Mouse (Mus musculus) gonadal fat pad, adult 2 months (tissue): ENCODE data around the gene Sept5. TPM values are rescaled to one million over a fixed set of nuclear protein-coding genes. Genes with fewer than 3 reads are reported as not detected.

Source experiments
- DNase-seq: peaks from one replicate; pipeline ENCODE4 v3.0.0-alpha.2; 2012; ENCODE audit warnings: low read depth
- polyA plus RNA-seq: library from polyadenylated mRNA; depleted of rRNA; stranded (reverse); fragments of >200 nt; gene quantifications from 2 replicates; pipeline ENCODE4 v1.2.3, GENCODE M21; 2012

Sept5 gene
- polyA plus RNA-seq, 1 experiment, result 13.7 TPM

GRCm38 (mm10) chr16:18632059-18632458 is 2.3 kb upstream of the Sept5 start:
- no peak for DNase-seq

DNA sequence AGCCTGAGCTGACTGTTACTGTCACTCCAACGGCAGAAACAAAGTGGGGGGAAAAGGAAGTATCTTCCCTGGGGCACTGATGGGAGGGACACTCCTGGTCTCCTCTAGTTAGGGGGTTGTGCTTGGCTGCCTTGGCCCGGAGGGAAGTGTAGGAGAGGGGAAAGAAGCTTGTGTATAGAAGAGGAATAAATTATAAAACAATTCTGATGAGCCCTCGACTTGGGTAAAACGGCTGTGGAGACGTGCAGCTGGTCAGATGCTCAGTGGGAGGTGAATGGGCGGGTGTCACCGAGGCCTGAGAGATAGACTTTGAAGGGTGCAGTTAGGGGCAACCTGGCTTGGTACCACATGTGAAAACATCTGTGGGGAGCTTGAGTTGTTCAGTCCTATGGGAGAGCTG is 1.4 kb upstream of the Sept5 start:
- DNase-seq, result no peak

GRCm38 (mm10) chr16:18630291-18630690 is 537 bp upstream of the Sept5 start:
- no peak for DNase-seq

GRCm38 (mm10) chr16:18628948-18629340 is 810 bp downstream of the Sept5 start:
- DNase-seq, result no peak

- no peak for DNase-seq
Measured at GRCm38 (mm10) chr16:18628206-18628947, 1.4 kb downstream of the Sept5 start.

DNA sequence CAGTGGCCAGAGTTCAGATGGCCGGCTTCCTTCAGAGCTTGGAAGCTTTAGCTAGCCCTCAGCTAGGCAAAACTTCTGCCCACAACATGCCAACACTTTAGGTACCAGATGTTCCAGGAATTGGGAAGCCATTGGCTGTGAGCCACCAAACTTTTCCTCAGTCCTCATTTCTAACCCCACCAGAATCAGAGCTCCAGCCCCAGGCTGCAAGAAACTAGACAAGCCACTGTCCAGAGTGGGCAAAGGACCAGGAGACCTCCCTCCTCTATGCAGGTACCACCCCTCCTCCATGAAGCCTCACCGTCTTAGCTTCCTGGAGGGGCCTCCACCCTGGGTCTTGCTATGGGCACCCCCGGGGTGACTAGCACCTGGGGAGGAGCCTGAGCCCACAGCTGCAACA is 2.6 kb downstream of the Sept5 start:
- DNase-seq, result no peak

- DNase-seq, result no peak
Measured at GRCm38 (mm10) chr16:18626376-18626878, 3.3 kb downstream of the Sept5 start, which contains the start of gene Gm49601. Gene Gm49601 (minus strand): TSS chr16:18626427.

GRCm38 (mm10) chr16:18625791-18626311 is 3.9 kb downstream of the Sept5 start:
- DNase-seq, result no peak

- DNase-seq, result no peak
Measured at GRCm38 (mm10) chr16:18625097-18625496, 4.7 kb downstream of the Sept5 start.

DNA sequence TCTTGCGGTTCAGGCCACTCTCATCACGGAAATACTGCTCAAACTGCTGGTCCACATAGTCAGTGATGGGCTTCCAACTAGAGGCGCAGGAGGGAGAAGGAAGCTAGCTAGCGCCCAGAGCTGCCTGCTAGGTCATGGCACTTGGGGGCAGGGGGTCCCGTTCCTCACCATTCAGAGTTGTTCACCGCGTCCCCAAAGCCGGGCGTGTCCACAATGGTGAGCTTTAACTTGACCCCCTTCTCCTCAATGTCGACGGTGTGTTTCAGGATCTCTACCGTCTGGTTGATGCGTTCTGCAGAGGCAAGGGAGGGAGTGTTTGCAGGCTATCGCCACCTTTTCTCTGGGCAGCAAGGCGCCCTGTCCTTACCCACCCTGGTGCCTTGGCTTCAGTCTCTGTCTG is 5.1 kb downstream of the Sept5 start:
- DNase-seq, result no peak

DNA sequence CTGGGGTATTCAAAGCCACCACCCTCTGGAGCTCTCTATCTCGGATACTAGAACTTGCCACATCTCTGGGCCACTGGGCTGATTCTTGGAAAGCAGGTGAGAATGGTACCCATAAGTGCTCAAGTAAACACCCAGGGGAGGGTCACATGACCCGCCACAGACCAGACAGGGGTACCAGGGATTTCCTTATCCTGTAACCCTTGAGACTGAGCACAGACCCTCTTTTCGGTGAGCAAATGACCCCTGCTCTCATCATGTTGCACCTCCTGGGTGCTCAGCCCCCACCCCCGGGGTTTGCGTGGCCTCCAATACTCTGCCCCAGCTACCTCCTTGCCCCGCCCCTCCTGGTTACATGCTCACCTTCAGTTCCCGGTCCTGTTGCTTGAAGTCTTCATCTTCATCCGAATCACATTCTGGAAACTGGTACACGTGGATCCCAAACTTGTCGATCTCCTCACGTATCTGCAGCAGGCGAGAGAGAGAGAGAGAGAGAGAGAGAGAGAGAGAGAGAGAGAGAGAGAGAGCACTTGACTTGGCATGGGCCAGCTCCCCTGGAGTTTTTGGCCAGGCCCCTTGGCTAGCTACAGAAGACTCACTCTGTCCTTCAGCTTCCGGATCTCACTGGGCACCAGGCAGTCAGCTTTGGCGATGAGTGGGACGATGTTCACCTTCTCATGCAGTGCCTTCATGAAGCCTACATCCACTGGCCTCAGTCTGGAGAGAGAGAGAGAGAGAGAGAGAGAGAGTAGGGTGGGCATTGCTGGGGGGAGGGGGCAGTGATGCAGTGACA is 5.8 kb downstream of the Sept5 start:
- no peak for DNase-seq

DNA sequence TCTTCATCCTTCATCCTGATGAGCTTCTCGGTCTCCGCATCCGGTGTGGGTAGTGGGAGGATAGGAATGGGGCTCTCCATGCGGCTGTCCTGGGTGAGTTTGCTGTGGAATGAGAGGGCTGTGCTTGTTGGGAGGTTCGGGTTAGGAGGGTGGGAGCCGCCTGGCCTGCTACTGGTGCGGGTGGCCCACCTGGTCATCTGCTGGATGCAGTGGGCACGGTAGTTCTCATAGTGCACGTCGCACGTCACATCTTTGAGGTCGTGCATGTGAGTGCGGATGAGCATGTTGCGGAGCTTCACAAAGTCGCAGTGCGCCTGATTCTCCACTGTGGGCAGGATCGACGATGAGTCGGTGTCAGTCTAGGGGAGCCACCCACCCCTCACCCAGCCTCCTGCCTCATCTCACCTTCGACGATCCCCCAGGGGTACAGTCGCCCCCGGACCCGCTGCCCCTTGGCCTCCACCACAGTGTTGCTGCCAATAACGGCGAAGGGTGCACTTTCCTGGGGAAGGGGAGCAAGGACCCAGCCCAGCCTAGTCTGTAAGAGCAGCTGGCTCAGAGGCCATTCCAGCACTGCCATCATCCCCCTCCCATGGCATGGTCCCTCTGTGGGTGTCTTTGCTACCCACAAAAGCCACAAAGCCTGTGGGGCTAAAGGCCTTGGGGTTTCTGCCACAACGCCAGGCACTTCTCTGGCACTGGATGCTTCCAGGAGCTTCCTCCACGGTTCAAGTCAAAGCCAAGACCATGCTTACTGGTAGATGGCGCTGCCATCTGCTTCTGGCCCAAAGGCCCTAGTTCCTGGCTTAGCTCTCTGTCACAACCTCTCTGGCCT is 6.6 kb downstream of the Sept5 start:
- DNase-seq, result no peak

DNA sequence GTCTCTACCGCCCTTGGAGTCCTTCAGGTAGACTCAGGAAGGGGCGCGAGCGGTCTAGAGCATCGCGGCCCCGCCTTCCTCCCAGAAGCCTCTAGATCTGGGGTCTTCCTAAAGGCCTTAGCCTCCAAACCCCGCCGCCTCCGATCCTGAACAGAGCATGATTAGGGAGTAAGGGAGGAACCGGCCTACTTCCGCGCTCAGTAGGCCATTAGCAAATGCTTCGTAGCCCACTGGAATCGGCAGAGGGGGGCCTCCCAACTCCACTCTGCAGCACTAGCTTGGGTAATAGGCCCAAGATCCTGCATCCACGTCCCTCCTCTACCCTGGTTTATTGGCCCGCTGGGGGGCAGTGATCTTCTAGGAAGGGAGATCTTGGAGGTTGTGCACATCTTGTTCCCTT is 7.7 kb downstream of the Sept5 start, which contains the start of gene Gp1bb:
Gp1bb (minus strand) TSS at position 385 of the 400 bp plus-strand sequence.
- no peak for DNase-seq

DNA sequence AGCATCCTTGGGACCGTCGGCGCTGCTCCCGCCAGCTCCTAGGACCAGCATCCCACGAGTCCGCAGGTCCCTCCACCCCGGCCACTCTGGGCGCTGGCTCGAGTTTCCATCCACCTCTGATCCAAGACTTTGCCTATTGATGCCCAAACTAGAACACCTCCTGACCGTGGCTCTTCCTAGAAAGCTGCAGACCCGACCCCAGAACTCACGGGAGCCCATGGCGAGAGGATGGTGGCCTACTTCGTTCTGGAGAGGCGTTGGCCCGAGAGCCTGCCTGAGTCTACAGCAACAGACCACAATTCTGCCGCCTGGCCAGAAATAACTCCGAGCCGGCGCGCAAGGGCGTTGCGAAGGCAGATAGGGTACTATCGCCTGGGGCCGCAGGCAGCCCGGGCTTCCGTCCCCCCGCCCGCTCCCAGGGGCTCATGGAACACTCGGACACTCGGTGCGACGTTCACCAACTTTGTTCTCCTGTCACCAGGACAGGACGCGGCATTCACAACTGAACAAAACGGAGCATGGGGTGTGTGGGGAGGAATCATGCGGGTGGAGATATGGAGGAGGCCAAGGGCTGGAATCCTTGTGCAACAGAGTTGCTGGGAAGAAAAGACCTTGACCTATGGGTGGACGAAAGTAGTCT is 8.3 kb downstream of the Sept5 start:
- no peak for DNase-seq

DNA sequence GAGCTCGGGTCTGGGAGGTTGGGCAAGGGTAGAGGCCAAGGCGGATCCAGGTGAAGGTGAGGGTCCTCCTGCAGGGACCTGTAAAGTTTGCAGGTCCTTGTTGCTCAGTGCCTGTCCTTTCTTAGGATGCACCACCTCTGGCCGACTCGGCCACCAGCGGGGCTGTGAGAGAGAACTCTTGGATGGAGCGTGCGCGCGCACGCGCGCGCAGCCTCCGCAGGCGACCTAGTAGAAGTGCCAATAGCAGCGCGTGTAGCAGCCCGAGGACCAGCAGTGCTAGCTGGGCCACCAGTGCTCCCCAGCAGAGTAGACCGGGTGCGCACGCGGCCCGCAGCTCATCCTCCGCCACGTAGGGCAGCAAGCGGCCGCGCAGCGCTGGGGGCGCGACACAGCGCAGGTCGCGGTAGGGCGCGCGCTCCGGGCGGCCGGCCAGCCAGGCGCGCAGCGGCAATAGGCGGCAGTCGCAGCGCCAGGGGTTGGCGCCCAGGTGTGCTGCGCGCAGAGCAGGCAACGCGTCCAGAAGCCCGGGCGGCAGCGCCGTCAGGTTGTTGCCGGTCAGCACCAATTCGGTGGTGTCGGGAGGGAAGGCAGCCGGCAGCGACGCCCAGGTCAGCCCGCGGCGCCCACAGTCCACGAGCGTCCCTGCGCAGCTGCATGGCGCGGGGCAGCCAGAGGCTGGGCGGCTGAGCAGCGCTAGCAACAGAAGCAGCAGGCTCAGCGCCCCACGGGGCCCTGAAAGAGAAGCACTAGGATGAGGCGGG is 9.0 kb downstream of the Sept5 start:
- DNase-seq, result no peak

- peak; percentile 34 for DNase-seq
Measured at GRCm38 (mm10) chr16:18620201-18620600, 9.6 kb downstream of the Sept5 start.

- DNase-seq, result no peak
Measured at GRCm38 (mm10) chr16:18619110-18619509, 10.6 kb downstream of the Sept5 start.

DNA sequence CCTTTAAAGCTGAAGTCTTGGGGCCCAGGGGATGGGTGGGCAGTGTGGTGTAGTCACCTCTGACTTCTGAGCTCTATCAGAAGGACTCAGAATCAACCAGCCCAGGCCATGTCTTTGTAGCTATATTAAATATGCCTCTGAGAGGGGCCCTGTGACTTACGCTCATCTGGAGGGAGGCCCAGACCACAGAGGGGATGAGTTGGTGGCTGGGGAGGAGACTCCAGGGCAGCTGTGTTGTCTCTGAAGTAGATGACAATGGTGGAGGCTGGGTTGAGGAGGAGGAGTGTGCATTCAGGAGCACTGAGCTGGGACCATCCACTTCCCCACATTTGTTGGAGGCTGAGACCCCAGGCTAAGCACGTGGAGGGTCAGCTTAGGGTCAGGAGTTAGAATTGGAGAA is 11.5 kb downstream of the Sept5 start:
- no peak for DNase-seq

DNA sequence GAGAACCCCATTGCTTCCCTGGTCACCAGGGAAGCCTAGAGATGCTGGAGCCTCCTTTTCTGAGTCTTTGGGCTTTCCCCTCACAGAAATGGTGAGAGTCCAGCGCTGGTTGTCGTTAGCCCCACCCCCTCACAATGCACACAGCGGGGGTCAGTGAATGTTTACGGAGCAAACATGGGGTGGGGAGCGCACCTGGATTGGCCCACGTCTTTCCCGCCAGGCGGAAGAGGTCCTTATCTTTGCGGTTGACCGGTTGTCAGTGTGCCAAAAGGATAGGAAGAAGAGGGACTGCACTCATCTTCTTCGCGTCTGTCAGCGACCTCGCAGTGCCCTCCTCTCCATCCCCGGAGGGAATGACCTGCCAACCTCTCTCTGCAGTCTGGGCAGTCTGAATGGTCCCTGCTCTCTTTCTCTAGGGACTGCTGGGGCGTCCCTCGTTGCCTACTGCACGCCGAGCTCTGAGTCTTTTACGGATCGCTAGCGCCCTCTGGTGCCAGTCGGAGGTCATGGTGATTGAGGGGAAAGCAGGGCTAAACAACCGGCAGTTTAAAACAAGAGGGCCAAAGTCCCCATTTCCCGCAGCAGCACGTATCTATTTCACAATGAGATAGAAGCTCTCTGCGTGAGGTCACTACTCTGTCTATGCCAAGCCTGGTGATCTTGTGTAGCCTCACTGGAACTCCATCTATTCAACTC is 12.2 kb downstream of the Sept5 start:
- no peak for DNase-seq

DNA sequence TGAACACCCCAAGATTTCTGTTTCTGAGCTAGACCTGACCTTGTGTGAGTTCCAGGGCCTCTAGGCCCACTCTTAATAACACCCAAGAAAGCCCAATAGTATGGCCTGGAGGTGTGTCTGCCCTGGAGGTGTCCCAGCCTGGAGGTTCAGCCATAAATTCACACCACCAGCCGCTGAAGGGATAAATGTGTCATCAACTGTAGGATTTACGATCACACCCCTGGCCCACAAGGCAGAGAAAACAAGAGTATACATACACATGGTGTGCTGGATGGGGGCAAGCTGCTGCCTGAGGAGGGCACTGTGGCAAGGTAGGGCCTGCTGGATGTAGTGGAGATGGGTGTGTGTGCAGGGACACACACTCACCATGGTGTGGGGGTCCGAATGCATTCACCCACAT is 16.5 kb downstream of the Sept5 start:
- DNase-seq, result no peak
